Mouse (Mus musculus) left cerebral cortex, postnatal 4 days (tissue): Measurements from ENCODE around the gene Gse1. TPM values are rescaled to one million over a fixed set of nuclear protein-coding genes. Genes with fewer than 3 reads are reported as not detected.
A peak's percentile ranks its signal among the peaks of the same experiment; 100 is the strongest.

Experiments
- DNase-seq: peaks from one replicate; pipeline ENCODE4 v3.0.0-alpha.2; 2022
- intact Hi-C: fragments of 180-260 bp; cut with DNase I; formaldehyde crosslinking; loops from one replicate; pipeline ENCODE4 v1.15.1; 2025
- total RNA-seq, 2 experiments: library from RNA; stranded (reverse); gene quantifications; 2 replicates each; pipeline ENCODE4 v1.2.3; 2021

Gse1 gene
- total RNA-seq, 2 experiments from 2014 or later, result 57.4 to 59.3 TPM

- DNase-seq, result no peak
- intact Hi-C loops, result no loop called here
These were observed 328.1 kb downstream of the Gse1 start for GRCm38 (mm10) chr8:120556198-120556892.

GRCm38 (mm10) chr8:120557170-120557965 is 329.1 kb downstream of the Gse1 start:
- intact Hi-C loops, result no loop called here

GRCm38 (mm10) chr8:120558162-120558561 is 329.9 kb downstream of the Gse1 start:
- no peak for DNase-seq

More at GRCm38 (mm10) chr8:120557170-120557965, 329.1 kb downstream of the Gse1 start:
- DNase-seq, result peak; percentile 78

GRCm38 (mm10) chr8:120559654-120560053 is 331.4 kb downstream of the Gse1 start:
- DNase-seq, result peak; percentile 59
- intact Hi-C loops, result no loop called here

More at GRCm38 (mm10) chr8:120558162-120558561, 329.9 kb downstream of the Gse1 start:
- intact Hi-C loops, result no loop called here

GRCm38 (mm10) chr8:120560535-120560934 is 332.3 kb downstream of the Gse1 start:
- no peak for DNase-seq
- intact Hi-C loops, result no loop called here

- intact Hi-C loops, result no loop called here
- DNase-seq, result peak; percentile 62
These were observed 333.5 kb downstream of the Gse1 start for GRCm38 (mm10) chr8:120561539-120562435.

GRCm38 (mm10) chr8:120562680-120563347 is 334.6 kb downstream of the Gse1 start:
- DNase-seq, result no peak
- intact Hi-C loops, result no loop called here

- peak; percentile 54 for DNase-seq
- intact Hi-C loops, result no loop called here
These were observed 335.1 kb downstream of the Gse1 start for GRCm38 (mm10) chr8:120563348-120563724.

- intact Hi-C loops, result no loop called here
- DNase-seq, result peak; percentile 91
These were observed 335.9 kb downstream of the Gse1 start for GRCm38 (mm10) chr8:120563851-120564837.

GRCm38 (mm10) chr8:120565151-120565711 is 337.0 kb downstream of the Gse1 start:
- DNase-seq, result no peak
- intact Hi-C loops, result no loop called here

GRCm38 (mm10) chr8:120566681-120567080 is 338.4 kb downstream of the Gse1 start:
- intact Hi-C loops, result no loop called here
- peak; percentile 58 for DNase-seq

- no peak for DNase-seq
- intact Hi-C loops, result no loop called here
These were observed 339.5 kb downstream of the Gse1 start for GRCm38 (mm10) chr8:120567731-120568130.

GRCm38 (mm10) chr8:120568164-120568798 is 340.0 kb downstream of the Gse1 start:
- intact Hi-C loops, result no loop called here
- no peak for DNase-seq

GRCm38 (mm10) chr8:120569123-120569522 is 340.9 kb downstream of the Gse1 start:
- intact Hi-C loops, result no loop called here
- no peak for DNase-seq

- intact Hi-C loops, result no loop called here
- peak; percentile 68 for DNase-seq
These were observed 341.9 kb downstream of the Gse1 start for GRCm38 (mm10) chr8:120569939-120570715.

- DNase-seq, result no peak
- intact Hi-C loops, result no loop called here
These were observed 343.3 kb downstream of the Gse1 start for GRCm38 (mm10) chr8:120571561-120571960.

GRCm38 (mm10) chr8:120572534-120572933 is 344.3 kb downstream of the Gse1 start:
- intact Hi-C loops, result no loop called here
- no peak for DNase-seq

- intact Hi-C loops, result no loop called here
- DNase-seq, result no peak
These were observed 345.6 kb downstream of the Gse1 start for GRCm38 (mm10) chr8:120573866-120574265.
